Comparison of ENCODE assay signal across 23 mouse cellular contexts in genomic region chr10:10814631-10815216, GRCm38 (mm10).
DNase-seq lines count a peak whose midpoint lies in the region; ATAC-seq and TF ChIP-seq lines count a peak whose summit lies in the region.
"Had no signal": no experiment of that assay in that cellular context is flagged by ENCODE, and none has a peak within 500 bp of the region (broad histone marks: within the 10 kb centered on the region; RNA-seq: fewer than 3 reads in every experiment).

No protein-coding gene starts in this region.

- TF ChIP-seq CTCF in stomach, postnatal 0 days (IDR thresholded peaks at IDR 0.05; ENCODE audit: low read depth), result no peak
- no peak for TF ChIP-seq CTCF in liver, postnatal 0 days (IDR thresholded peaks at IDR 0.05; ENCODE audit: low read depth)

- no peaks in the 10 kb centered on the region for H3K27me3 ChIP-seq in lung, embryonic 15.5 days
- H3K27me3 ChIP-seq in stomach, postnatal 0 days (ENCODE audit: control insufficient read depth, insufficient read depth, low read length), result no peaks in the 10 kb centered on the region
- no peaks in the 10 kb centered on the region for H3K27me3 ChIP-seq in heart, embryonic 10.5 days (ENCODE audit: insufficient read depth, poor library complexity, severe bottlenecking)
- no peaks in the 10 kb centered on the region for H3K27me3 ChIP-seq in liver, postnatal 0 days (ENCODE audit: insufficient read depth, low read length)
- H3K27me3 ChIP-seq: forebrain, embryonic 15.5 days; heart, embryonic 15.5 days; neural tube, embryonic 15.5 days had no signal

- H3K4me1 ChIP-seq in lung, embryonic 15.5 days, result peaks cover 10% of the 10 kb centered on the region; the same call in 1 of the 2 replicates
- H3K4me1 ChIP-seq in stomach, postnatal 0 days (replicated peaks; ENCODE audit: control insufficient read depth, insufficient read depth), result no peaks in the 10 kb centered on the region
- H3K4me1 ChIP-seq in heart, embryonic 10.5 days, result no peaks in the 10 kb centered on the region
- H3K4me1 ChIP-seq in liver, postnatal 0 days (ENCODE audit: insufficient read depth), result no peaks in the 10 kb centered on the region
- H3K4me1 ChIP-seq: heart, embryonic 15.5 days; neural tube, embryonic 15.5 days had no signal

- H3K9ac ChIP-seq in lung, embryonic 15.5 days, result no peak overlapping the region
- H3K9ac ChIP-seq in stomach, postnatal 0 days (ENCODE audit: low read length), result no peak overlapping the region
- H3K9ac ChIP-seq in liver, postnatal 0 days (replicated peaks), result no peak overlapping the region
- H3K9ac ChIP-seq: forebrain, embryonic 15.5 days; heart, embryonic 15.5 days; liver, embryonic 14.5 days; neural tube, embryonic 15.5 days had no signal

- H3K9me3 ChIP-seq in lung, embryonic 15.5 days, result no peaks in the 10 kb centered on the region
- H3K9me3 ChIP-seq in stomach, postnatal 0 days (ENCODE audit: control insufficient read depth, low read length), result no peaks in the 10 kb centered on the region
- H3K9me3 ChIP-seq in heart, embryonic 10.5 days, result no peaks in the 10 kb centered on the region
- no peaks in the 10 kb centered on the region for H3K9me3 ChIP-seq in liver, postnatal 0 days (ENCODE audit: low read length)
- H3K9me3 ChIP-seq: forebrain, embryonic 15.5 days; G1E; heart, embryonic 15.5 days; neural tube, embryonic 15.5 days had no signal

- no peak overlapping the region for H3K4me3 ChIP-seq in lung, embryonic 15.5 days
- H3K4me3 ChIP-seq in stomach, postnatal 0 days (ENCODE audit: low read depth, low read length), result no peak overlapping the region
- no peak overlapping the region for H3K4me3 ChIP-seq in heart, embryonic 10.5 days
- H3K4me3 ChIP-seq in liver, postnatal 0 days (ENCODE audit: low read depth, low read length), result no peak overlapping the region
- H3K4me3 ChIP-seq: forebrain, embryonic 15.5 days; heart, embryonic 15.5 days; neural tube, embryonic 15.5 days had no signal

- H3K27ac ChIP-seq in lung, embryonic 15.5 days, result 0 out of 2 replicates have a peak overlapping the region, but pooled peaks have one; percentile 47
- H3K27ac ChIP-seq in stomach, postnatal 0 days (replicated peaks), result no peak overlapping the region
- no peak overlapping the region for H3K27ac ChIP-seq in heart, embryonic 10.5 days
- H3K27ac ChIP-seq in liver, postnatal 0 days (ENCODE audit: low read depth), result no peak overlapping the region
- H3K27ac ChIP-seq: forebrain, embryonic 15.5 days; heart, embryonic 15.5 days; liver, embryonic 14.5 days; neural tube, embryonic 15.5 days had no signal

- no peak overlapping the region for H3K4me2 ChIP-seq in lung, embryonic 15.5 days
- H3K4me2 ChIP-seq in stomach, postnatal 0 days (replicated peaks; ENCODE audit: low read depth), result no peak overlapping the region
- no peak overlapping the region for H3K4me2 ChIP-seq in liver, postnatal 0 days (ENCODE audit: low read depth, low read length)
- H3K4me2 ChIP-seq: forebrain, embryonic 15.5 days; heart, embryonic 15.5 days; neural tube, embryonic 15.5 days had no signal

- no peaks in the 10 kb centered on the region for H3K36me3 ChIP-seq in lung, embryonic 15.5 days
- no peaks in the 10 kb centered on the region for H3K36me3 ChIP-seq in stomach, postnatal 0 days (ENCODE audit: control insufficient read depth, insufficient read depth, low read length)
- H3K36me3 ChIP-seq in heart, embryonic 10.5 days, result no peaks in the 10 kb centered on the region
- no peaks in the 10 kb centered on the region for H3K36me3 ChIP-seq in liver, postnatal 0 days (replicated peaks; ENCODE audit: insufficient read depth, low read length)
- H3K36me3 ChIP-seq: forebrain, embryonic 15.5 days; G1E; heart, embryonic 15.5 days; neural tube, embryonic 15.5 days had no signal

- no peak for TF ChIP-seq EP300 in stomach, postnatal 0 days (optimal IDR thresholded peaks at IDR 0.05)
- TF ChIP-seq EP300 in liver, postnatal 0 days (IDR thresholded peaks at IDR 0.05; ENCODE audit: low read depth), result no peak

- no peak for DNase-seq in lung, postnatal 4 days
- DNase-seq in 416B (ENCODE audit: low read depth), result peak; percentile 1
- DNase-seq in fibroblast of lung, adult 2 months (ENCODE audit: low read depth), result peak; percentile 27
- no peak for DNase-seq in stomach, postnatal 0 days (ENCODE audit: low spot score)
- DNase-seq in heart, embryonic 10.5 days (ENCODE audit: low spot score), result no peak
- DNase-seq in liver, postnatal 0 days, result no peak
- DNase-seq: adrenal gland, postnatal 10 days; cerebellum, adult 11 months; cerebellum, adult 9-10 months; cerebellum, postnatal 36 days; kidney, adult 9 months; kidney, postnatal 25 days; liver; midbrain, embryonic 14.5 days; spleen, adult 18-20 months; thymus, postnatal 4 days had no signal

- 31% methylated on average over 2 of the region's 2 CpGs for WGBS in lung, embryonic 15.5 days
- WGBS in stomach, postnatal 0 days, result 40% methylated on average over 2 of the region's 2 CpGs
- 53% methylated on average over 2 of the region's 2 CpGs for WGBS in heart, embryonic 10.5 days
- 41% methylated on average over 2 of the region's 2 CpGs for WGBS in liver, postnatal 0 days (ENCODE audit: insufficient replicate concordance)

- peak; percentile 90 for ATAC-seq in lung, embryonic 15.5 days (ENCODE audit: borderline replicate concordance, extremely low read depth, low FRiP score, low TSS enrichment)
- peak; percentile 49; the same call in 1 of the 2 replicates for ATAC-seq in stomach, postnatal 0 days (ENCODE audit: low FRiP score, low TSS enrichment)
- ATAC-seq in liver, postnatal 0 days, result no peak
- ATAC-seq: forebrain, embryonic 15.5 days; hindbrain, embryonic 16.5 days had no signal

Comparison
In these comparisons a context has a peak if more than half of its experiments do, and no peak if none do; other contexts are left out.
1. DNase-seq: peak in 416B (single experiment) and fibroblast of lung, adult 2 months (single experiment); none in lung, postnatal 4 days (0 of 2), stomach, postnatal 0 days (single experiment), heart, embryonic 10.5 days (single experiment) and liver, postnatal 0 days (single experiment).